Mouse (Mus musculus) heart, adult 2 months (tissue): ENCODE measurements around the gene Bspry. TPM values are rescaled to one million over a fixed set of nuclear protein-coding genes. Genes with fewer than 3 reads are reported as not detected.
A peak's percentile ranks its signal among the peaks of the same experiment; 100 is the strongest.

ENCODE experiments used
- DNase-seq, 2 experiments: peaks; one replicate each; pipeline ENCODE4 v3.0.0; 2021
- H3K27ac ChIP-seq: fragments of 200-600 bp; 2 replicates; pipeline ENCODE4 v1.8.1; 2022
- H3K27me3 ChIP-seq: fragments of 200-500 bp; 2 replicates; pipeline ENCODE4 v1.6.1; 2012; ENCODE audit warnings: mild to moderate bottlenecking, low read length, inconsistent platforms, mixed read lengths; ENCODE audit not compliant: control insufficient read depth, insufficient read depth
- H3K36me3 ChIP-seq: fragments of 200-500 bp; 2 replicates; pipeline ENCODE4 v1.6.1; 2012; ENCODE audit warnings: low read length, inconsistent platforms; ENCODE audit not compliant: control insufficient read depth, insufficient read depth
- H3K4me1 ChIP-seq: fragments of 200-500 bp; 2 replicates; pipeline ENCODE4 v1.6.1; 2011; ENCODE audit warnings: low read length; ENCODE audit not compliant: control insufficient read depth, insufficient read depth
- H3K4me3 ChIP-seq: fragments of 200-600 bp; 2 replicates; pipeline ENCODE4 v1.8.1; 2022
- H3K79me2 ChIP-seq: fragments of 200-500 bp; replicated peaks from 2 replicates; pipeline ENCODE4 v1.6.1; 2012; ENCODE audit warnings: mild to moderate bottlenecking, inconsistent platforms, low read length, moderate library complexity, mixed read lengths; ENCODE audit not compliant: control insufficient read depth, insufficient read depth
- H3K9ac ChIP-seq: fragments of 200-500 bp; 2 replicates; pipeline ENCODE4 v1.6.1; 2012; ENCODE audit warnings: low read depth, mild to moderate bottlenecking, control low read depth, inconsistent platforms, low read length, mixed read lengths
- CTCF ChIP-seq: fragments of 200-600 bp; IDR thresholded peaks from 2 replicates; pipeline ENCODE4 v1.8.1; 2022; ENCODE audit warnings: antibody characterized with exemption, mild to moderate bottlenecking, moderate library complexity
- EP300 ChIP-seq: fragments of 200-500 bp; IDR thresholded peaks from 2 replicates; pipeline ENCODE4 v1.6.1; 2011; ENCODE audit warnings: low read depth, low read length, control low read depth; ENCODE audit not compliant: insufficient read depth
- POLR2A ChIP-seq: fragments of 200-500 bp; IDR thresholded peaks from 2 replicates; pipeline ENCODE4 v1.6.1; 2011; ENCODE audit warnings: mild to moderate bottlenecking, low read depth, low read length, control low read depth; ENCODE audit not compliant: insufficient read depth
- WGBS: fragments of 180-500 bp; shearing (Covaris S2); methylation state at CpG from one replicate; pipeline ENCODE4 v1.1.7; 2018; 5-methylcytosine and 5-hydroxymethylcytosine counted together
- intact Hi-C: fragments of 180-260 bp; cut with DNase I; formaldehyde crosslinking; loops from one replicate; pipeline ENCODE4 v1.15.1; 2025
- polyA plus RNA-seq: library from polyadenylated mRNA; depleted of rRNA; stranded (reverse); fragments of >200 nt; gene quantifications from 2 replicates; pipeline ENCODE4 v1.2.3, GENCODE M21; 2012
- total RNA-seq, 2 experiments: library from RNA; stranded (reverse); gene quantifications; 2 replicates each; pipeline ENCODE4 v1.2.3; 2021

Gene Bspry
- total and polyA plus RNA-seq, 3 experiments, result 0.09 to 1.2 (median 0.13) TPM

- Histone ChIP-seq H3K27ac (no peak overlapping the region), H3K9ac (no peak overlapping the region), H3K27me3 (no peaks in the 10 kb centered on the region), H3K79me2 (no peaks in the 10 kb centered on the region), H3K36me3 (no peaks in the 10 kb centered on the region), H3K4me3 (no peak overlapping the region), H3K4me1 (no peaks in the 10 kb centered on the region)
- no peak for DNase-seq
- intact Hi-C loops, result no loop called here
- no peak for TF ChIP-seq EP300
- no peak for TF ChIP-seq POLR2A
- TF ChIP-seq CTCF, result no peak
- WGBS, result 91% methylated on average over 15 of the region's 15 CpGs
These were observed 6.4 kb downstream of the Bspry start for GRCm38 (mm10) chr4:62486162-62486696.

DNA sequence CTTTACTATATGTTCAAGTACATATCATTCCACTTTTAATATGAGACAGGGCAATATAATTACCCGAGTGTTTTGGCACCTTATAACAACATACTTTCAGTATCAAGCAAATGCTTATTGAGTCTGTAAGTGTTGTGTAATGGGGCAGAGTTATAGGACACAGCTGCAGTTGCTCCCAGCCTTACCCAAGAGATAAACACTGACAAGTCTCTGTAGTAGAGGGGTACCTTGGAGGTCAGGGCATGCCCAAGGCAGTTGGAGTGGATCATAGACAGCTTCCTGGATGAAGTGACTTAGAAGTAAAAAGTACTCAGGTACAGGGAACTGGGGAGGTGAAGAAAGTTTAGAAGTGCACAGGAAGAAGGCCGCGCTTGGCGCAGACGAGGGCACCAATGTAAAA lies 7.3 kb downstream of the Bspry start:
- no peak overlapping the region for H3K4me3 ChIP-seq
- 82% methylated on average over 5 of the region's 5 CpGs for WGBS
- TF ChIP-seq POLR2A (no peak), CTCF (no peak), EP300 (no peak)
- H3K36me3 ChIP-seq, result no peaks in the 10 kb centered on the region
- intact Hi-C loops, result no loop called here
- no peak overlapping the region for H3K9ac ChIP-seq
- H3K4me1 ChIP-seq, result no peaks in the 10 kb centered on the region
- no peaks in the 10 kb centered on the region for H3K79me2 ChIP-seq
- H3K27me3 ChIP-seq, result no peaks in the 10 kb centered on the region
- no peak for DNase-seq
- H3K27ac ChIP-seq, result no peak overlapping the region

DNA sequence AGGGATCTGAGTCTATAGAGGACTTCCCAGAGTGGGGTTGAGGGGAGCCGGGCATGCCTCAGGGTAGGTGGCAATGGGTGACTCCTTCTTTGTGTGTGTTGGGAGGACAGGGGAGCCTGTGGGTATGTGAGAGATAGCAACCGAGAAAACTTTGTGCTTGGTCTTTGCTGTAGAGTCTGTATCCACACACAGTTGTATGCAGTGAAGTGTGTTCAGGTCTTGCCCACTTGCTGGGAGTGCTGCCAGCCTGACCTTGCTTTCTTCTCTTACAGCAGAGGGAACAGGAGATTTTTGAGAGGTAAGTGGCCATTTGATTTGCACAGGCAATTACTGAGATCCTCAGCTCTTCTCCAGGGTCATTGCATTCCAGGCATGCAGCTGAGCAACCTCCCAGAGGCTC lies 8.1 kb downstream of the Bspry start:
- WGBS, result 85% methylated on average over 2 of the region's 2 CpGs
- no peak for DNase-seq
- intact Hi-C loops, result no loop called here
- Histone ChIP-seq H3K4me3 (no peak overlapping the region), H3K36me3 (no peaks in the 10 kb centered on the region), H3K79me2 (no peaks in the 10 kb centered on the region), H3K27ac (no peak overlapping the region), H3K9ac (no peak overlapping the region), H3K27me3 (no peaks in the 10 kb centered on the region), H3K4me1 (no peaks in the 10 kb centered on the region)
- TF ChIP-seq CTCF, result no peak
- no peak for TF ChIP-seq EP300
- TF ChIP-seq POLR2A, result no peak

DNA sequence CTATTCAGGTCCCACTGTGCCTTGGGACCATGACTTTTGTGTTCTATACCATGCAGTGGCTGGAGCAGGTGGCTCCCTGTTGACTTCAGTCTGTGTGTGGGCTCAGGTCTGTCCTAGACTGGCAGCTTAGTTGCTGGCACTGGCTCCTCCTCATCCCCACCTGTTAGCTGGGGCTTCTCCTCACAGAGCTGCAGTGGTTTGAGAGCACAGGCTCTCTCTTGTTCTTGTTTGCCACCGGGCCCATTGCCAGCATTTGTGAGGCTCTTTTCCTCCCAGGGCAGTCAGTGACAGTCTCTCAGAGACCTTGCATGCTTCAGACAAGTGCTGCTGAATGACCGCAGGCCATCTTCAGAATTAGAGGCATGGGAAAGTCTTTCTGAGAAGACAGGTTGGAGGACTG lies 12.8 kb downstream of the Bspry start:
- Histone ChIP-seq H3K4me1 (peaks cover 6% of the 10 kb centered on the region; the same call in 1 of the 2 replicates), H3K27ac (no peak overlapping the region), H3K4me3 (no peak overlapping the region), H3K36me3 (no peaks in the 10 kb centered on the region), H3K27me3 (no peaks in the 10 kb centered on the region), H3K9ac (no peak overlapping the region), H3K79me2 (no peaks in the 10 kb centered on the region)
- DNase-seq, result no peak
- 66% methylated on average over 2 of the region's 2 CpGs for WGBS
- intact Hi-C loops, result no loop called here
- TF ChIP-seq CTCF (no peak), EP300 (no peak), POLR2A (no peak)

- WGBS, result 55% methylated on average over 9 of the region's 9 CpGs
- peak in 1 of 2 experiments; percentile 12 for DNase-seq
- H3K4me1 ChIP-seq, result peaks cover 6% of the 10 kb centered on the region; the same call in 1 of the 2 replicates
- H3K4me3 ChIP-seq, result no peak overlapping the region
- no peaks in the 10 kb centered on the region for H3K79me2 ChIP-seq
- no peak for TF ChIP-seq CTCF
- no peak for TF ChIP-seq EP300
- TF ChIP-seq POLR2A, result no peak
- intact Hi-C loops, result no loop called here
- no peak overlapping the region for H3K27ac ChIP-seq
- no peak overlapping the region for H3K9ac ChIP-seq
- no peaks in the 10 kb centered on the region for H3K27me3 ChIP-seq
- no peaks in the 10 kb centered on the region for H3K36me3 ChIP-seq
These were observed 14.4 kb downstream of the Bspry start for GRCm38 (mm10) chr4:62494230-62494629.

GRCm38 (mm10) chr4:62495946-62496345 lies 16.1 kb downstream of the Bspry start:
- H3K27ac ChIP-seq, result no peak overlapping the region
- H3K4me3 ChIP-seq, result no peak overlapping the region
- no peaks in the 10 kb centered on the region for H3K27me3 ChIP-seq
- WGBS, result 43% methylated on average over 8 of the region's 8 CpGs
- H3K9ac ChIP-seq, result no peak overlapping the region
- no peaks in the 10 kb centered on the region for H3K36me3 ChIP-seq
- no peaks in the 10 kb centered on the region for H3K79me2 ChIP-seq
- intact Hi-C loops, result no loop called here
- DNase-seq, result peak; percentile 55 to 68
- peaks cover 6% of the 10 kb centered on the region; the same call in 1 of the 2 replicates for H3K4me1 ChIP-seq
- TF ChIP-seq POLR2A, result 0 out of 2 replicates have a peak, but pooled peaks have one; percentile 13
- TF ChIP-seq EP300, result no peak
